Mouse (Mus musculus) liver, adult 2 months (tissue): ENCODE measurements at regions not wholly inside any gene's neighbourhood (a gene's known extent, or its start where the extent isn't known, plus 50 kb on each side); places are given as distances from the start of the nearest gene placed in this dataset.

Experiments
- DNase-seq: peaks from one replicate; pipeline ENCODE4 v3.0.0-alpha.2; 2011; ENCODE audit warnings: low read depth, low spot score; ENCODE audit errors: extremely low read depth
- H3K27ac ChIP-seq: fragments of 200-500 bp; replicated peaks from 2 replicates; pipeline ENCODE4 v1.5.1; 2012; ENCODE audit warnings: low read depth, mild to moderate bottlenecking, control low read depth, inconsistent platforms, low read length; ENCODE audit not compliant: insufficient read depth
- H3K27me3 ChIP-seq: fragments of 200-500 bp; 2 replicates; pipeline ENCODE4 v1.6.1; 2012; ENCODE audit warnings: mild to moderate bottlenecking, moderate library complexity, low read length, inconsistent platforms; ENCODE audit not compliant: control insufficient read depth, insufficient read depth
- H3K36me3 ChIP-seq: fragments of 200-500 bp; 2 replicates; pipeline ENCODE4 v1.6.1; 2012; ENCODE audit warnings: low read length, inconsistent platforms; ENCODE audit not compliant: control insufficient read depth, insufficient read depth
- H3K4me1 ChIP-seq: fragments of 200-500 bp; 2 replicates; pipeline ENCODE4 v1.6.1; 2011; ENCODE audit warnings: low read length; ENCODE audit not compliant: control insufficient read depth, insufficient read depth
- H3K4me3 ChIP-seq: fragments of 200-500 bp; 2 replicates; pipeline ENCODE4 v1.5.1; 2011; ENCODE audit warnings: low read depth, mild to moderate bottlenecking, control low read depth, low read length, moderate library complexity; ENCODE audit not compliant: insufficient read depth
- H3K79me2 ChIP-seq: fragments of 200-500 bp; 2 replicates; pipeline ENCODE4 v1.6.1; 2012; ENCODE audit warnings: inconsistent platforms, mild to moderate bottlenecking, low read length, moderate library complexity; ENCODE audit not compliant: control insufficient read depth, insufficient read depth
- H3K9ac ChIP-seq: fragments of 200-500 bp; 2 replicates; pipeline ENCODE4 v1.6.1; 2012; ENCODE audit warnings: low read depth, mild to moderate bottlenecking, control low read depth, inconsistent platforms, low read length
- CTCF ChIP-seq: fragments of 200-500 bp; IDR thresholded peaks from 2 replicates; pipeline ENCODE4 v1.5.1; 2011; ENCODE audit warnings: low read depth, low read length, control low read depth
- POLR2A ChIP-seq: fragments of 200-500 bp; IDR thresholded peaks from 2 replicates; pipeline ENCODE4 v1.6.1; 2011; ENCODE audit warnings: low read length, control low read depth; ENCODE audit not compliant: insufficient read depth; ENCODE audit errors: extremely low read depth
- WGBS: fragments of 180-500 bp; shearing (Covaris S2); methylation state at CpG from one replicate; pipeline ENCODE4 v1.1.7; 2018; 5-methylcytosine and 5-hydroxymethylcytosine counted together

DNA sequence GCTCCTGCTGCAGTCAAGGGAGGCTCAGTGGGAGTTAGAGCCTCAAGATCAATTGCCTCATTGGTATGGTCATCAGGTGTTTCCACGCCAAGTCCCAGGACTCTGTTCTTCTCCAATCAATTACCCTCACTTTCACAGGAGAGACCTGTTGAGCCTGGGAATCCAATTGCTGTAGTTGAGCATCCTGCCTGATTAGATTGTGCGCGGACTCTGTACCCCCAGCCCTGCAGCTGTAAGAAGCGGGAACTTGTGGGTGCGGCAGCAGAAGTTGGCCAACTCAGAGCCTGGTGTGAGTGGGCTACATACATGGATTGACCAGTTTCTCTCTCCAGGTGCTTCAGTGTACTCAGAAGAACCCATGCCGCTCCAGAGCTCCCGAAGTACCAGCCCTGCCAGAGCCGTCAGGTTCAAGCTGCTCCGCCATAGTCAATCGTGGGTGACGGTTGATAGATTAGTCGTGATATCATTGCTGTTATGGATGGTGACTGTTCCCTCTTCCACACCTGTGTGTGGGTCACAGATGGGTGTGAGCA lies 62.2 kb upstream of the Dlk1 start:
- no peak overlapping the region for H3K27ac ChIP-seq
- no peak overlapping the region for H3K4me3 ChIP-seq
- no peak for TF ChIP-seq POLR2A
- no peak overlapping the region for H3K9ac ChIP-seq
- no peaks in the 10 kb centered on the region for H3K4me1 ChIP-seq
- no peaks in the 10 kb centered on the region for H3K36me3 ChIP-seq
- DNase-seq: no peak
- no peaks in the 10 kb centered on the region for H3K27me3 ChIP-seq
- WGBS: 91% methylated on average over 12 of the region's 12 CpGs
- no peaks in the 10 kb centered on the region for H3K79me2 ChIP-seq

DNA sequence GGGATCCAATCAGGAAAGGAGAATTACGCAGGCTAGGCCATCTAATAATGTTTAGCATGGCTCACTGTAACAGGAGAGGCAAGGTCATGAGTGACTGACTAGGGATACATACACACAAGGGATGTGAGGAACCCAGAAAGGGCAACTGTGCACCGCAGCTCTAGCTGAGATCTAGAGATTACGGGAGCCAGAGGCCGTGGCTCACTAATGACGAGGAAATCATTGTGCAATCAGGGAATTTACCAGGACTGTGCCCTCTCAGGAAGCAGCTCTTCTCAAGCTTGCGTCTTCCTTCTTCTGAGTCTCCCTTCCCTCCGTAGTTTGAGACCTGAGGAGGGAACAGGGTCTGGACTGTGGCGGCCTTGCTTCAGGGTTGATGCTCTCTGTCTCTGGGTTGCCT lies 61.6 kb upstream of the Dlk1 start:
- TF ChIP-seq CTCF (no peak), POLR2A (no peak)
- H3K4me1 ChIP-seq: no peaks in the 10 kb centered on the region
- H3K36me3 ChIP-seq: no peaks in the 10 kb centered on the region
- no peak overlapping the region for H3K4me3 ChIP-seq
- DNase-seq: no peak
- H3K79me2 ChIP-seq: no peaks in the 10 kb centered on the region
- H3K27ac ChIP-seq: no peak overlapping the region
- no peaks in the 10 kb centered on the region for H3K27me3 ChIP-seq
- no peak overlapping the region for H3K9ac ChIP-seq
- WGBS: 52% methylated on average over 8 of the region's 8 CpGs

DNA sequence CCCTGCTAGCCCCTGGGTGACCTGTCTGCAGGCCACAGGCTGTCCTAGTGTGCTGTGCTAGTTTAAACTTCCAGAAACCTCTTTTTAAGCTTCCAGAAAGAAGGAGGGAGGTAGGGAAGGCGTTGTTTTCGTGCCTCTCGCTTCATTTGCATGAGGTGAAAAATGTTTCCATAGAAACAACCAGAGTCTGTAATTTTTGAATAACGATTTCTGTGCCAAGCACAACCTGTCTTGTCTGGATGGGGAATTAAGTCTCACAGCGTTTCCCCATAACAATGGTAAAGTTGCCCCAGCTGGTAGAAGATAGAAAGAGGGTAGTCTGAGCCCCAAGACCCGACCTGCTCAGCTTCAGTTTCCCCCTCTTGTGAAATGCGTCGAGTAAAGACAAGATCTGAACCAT lies 59.3 kb upstream of the Dlk1 start:
- 60% methylated on average over 8 of the region's 8 CpGs for WGBS
- Histone ChIP-seq H3K27ac (no peak overlapping the region), H3K4me1 (no peaks in the 10 kb centered on the region), H3K27me3 (no peaks in the 10 kb centered on the region), H3K9ac (no peak overlapping the region), H3K4me3 (no peak overlapping the region), H3K79me2 (no peaks in the 10 kb centered on the region), H3K36me3 (no peaks in the 10 kb centered on the region)
- DNase-seq: no peak
- TF ChIP-seq POLR2A (no peak), CTCF (no peak)

DNA sequence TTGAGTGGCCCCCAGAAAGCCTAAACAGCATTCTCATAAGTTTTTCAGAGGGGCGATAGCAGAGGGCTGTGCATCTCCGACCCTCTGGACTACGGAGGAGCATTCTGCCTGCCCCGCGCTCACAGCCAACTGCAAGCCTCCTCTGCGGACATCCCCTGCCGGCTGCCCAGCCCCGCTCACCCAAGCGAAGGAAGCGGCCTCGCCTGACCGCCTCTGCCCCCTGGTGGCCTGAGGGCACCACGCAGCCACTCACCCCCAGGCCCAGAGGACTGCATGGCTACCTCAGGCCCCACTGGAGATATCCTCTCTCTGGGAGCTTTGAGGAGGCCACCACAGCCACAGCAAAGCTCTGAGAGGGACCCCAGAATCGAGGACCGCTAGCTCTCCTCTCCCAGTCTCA lies 58.8 kb upstream of the Dlk1 start:
- Histone ChIP-seq H3K4me1 (no peaks in the 10 kb centered on the region), H3K79me2 (no peaks in the 10 kb centered on the region), H3K4me3 (no peak overlapping the region), H3K9ac (no peak overlapping the region), H3K36me3 (no peaks in the 10 kb centered on the region), H3K27me3 (no peaks in the 10 kb centered on the region), H3K27ac (no peak overlapping the region)
- TF ChIP-seq POLR2A: no peak
- TF ChIP-seq CTCF: peak; percentile 84
- no peak for DNase-seq
- 10% methylated on average over 15 of the region's 15 CpGs for WGBS

DNA sequence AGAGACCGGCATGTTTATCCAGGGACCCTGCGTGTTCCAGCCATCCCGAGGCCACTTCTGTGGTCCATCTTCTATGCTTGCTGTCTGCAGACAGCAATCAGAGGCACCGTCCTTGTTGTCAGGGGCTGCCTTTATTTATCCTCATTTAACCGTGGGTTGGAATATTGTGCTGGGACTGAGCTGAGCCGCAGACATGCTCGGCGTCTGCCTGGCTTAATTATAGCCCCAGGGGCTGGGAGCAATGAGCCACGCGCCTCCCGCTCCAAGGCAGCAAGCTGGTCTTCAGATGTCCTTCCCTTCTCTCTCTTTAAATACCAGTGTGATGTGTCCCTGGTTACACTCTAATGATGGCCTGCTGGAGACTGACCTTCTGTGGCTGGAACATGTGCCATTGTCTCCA lies 58.2 kb upstream of the Dlk1 start:
- Histone ChIP-seq H3K27me3 (no peaks in the 10 kb centered on the region), H3K9ac (no peak overlapping the region), H3K4me1 (no peaks in the 10 kb centered on the region), H3K4me3 (no peak overlapping the region), H3K36me3 (no peaks in the 10 kb centered on the region), H3K79me2 (no peaks in the 10 kb centered on the region), H3K27ac (no peak overlapping the region)
- TF ChIP-seq POLR2A (no peak), CTCF (no peak)
- WGBS: 94% methylated on average over 11 of the region's 11 CpGs
- no peak for DNase-seq

DNA sequence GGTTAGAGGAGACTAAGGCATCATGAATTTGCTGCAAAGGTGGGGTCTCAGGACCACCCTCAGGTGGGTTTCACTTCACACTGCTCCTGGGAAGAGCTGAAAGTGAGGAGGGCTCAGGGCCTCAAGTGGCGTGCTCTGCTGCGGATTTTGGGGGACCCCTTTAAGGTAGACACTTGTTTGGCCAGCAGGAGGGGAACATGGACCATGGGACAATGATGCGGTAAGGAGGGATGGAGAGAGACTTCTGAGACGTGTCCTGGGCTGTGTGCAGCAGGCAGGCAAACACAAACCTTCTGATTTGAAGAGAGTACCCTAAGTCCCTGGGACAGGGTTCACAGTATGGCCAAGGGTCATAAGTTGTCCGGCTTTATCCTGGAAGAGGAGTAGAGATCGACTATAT lies 56.0 kb upstream of the Dlk1 start:
- 85% methylated on average over 6 of the region's 6 CpGs for WGBS
- no peaks in the 10 kb centered on the region for H3K27me3 ChIP-seq

More for the DNA sequence above, 56.0 kb upstream of the Dlk1 start:
- no peaks in the 10 kb centered on the region for H3K36me3 ChIP-seq
- no peaks in the 10 kb centered on the region for H3K79me2 ChIP-seq
- H3K27ac ChIP-seq: no peak overlapping the region
- H3K4me1 ChIP-seq: no peaks in the 10 kb centered on the region
- TF ChIP-seq CTCF (no peak), POLR2A (no peak)
- no peak overlapping the region for H3K4me3 ChIP-seq
- H3K9ac ChIP-seq: no peak overlapping the region
- DNase-seq: no peak
